22 mouse cellular contexts compared by ENCODE assay signal in genomic region chr11:82596801-82597200, GRCm38 (mm10).
DNase-seq lines count a peak whose midpoint lies in the region; ATAC-seq and TF ChIP-seq lines count a peak whose summit lies in the region.
"Had no signal": no experiment of that assay in that cellular context is flagged by ENCODE, and none has a peak within 500 bp of the region (broad histone marks: within the 10 kb centered on the region; RNA-seq: fewer than 3 reads in every experiment).

No protein-coding gene starts in this region.

- H3K9ac ChIP-seq in heart, postnatal 0 days (replicated peaks; ENCODE audit: low read depth, low read length), result no peak overlapping the region
- no peak overlapping the region for H3K9ac ChIP-seq in heart, adult 2 months (ENCODE audit: low read depth, low read length)
- no peak overlapping the region for H3K9ac ChIP-seq in stomach, postnatal 0 days (ENCODE audit: low read length)
- H3K9ac ChIP-seq: forebrain, embryonic 12.5 days; hindbrain, embryonic 14.5 days had no signal

- TF ChIP-seq POLR2A in heart, adult 2 months (IDR thresholded peaks at IDR 0.05; ENCODE audit: insufficient read depth, low read depth, low read length), result no peak

- H3K27me3 ChIP-seq in heart, postnatal 0 days (ENCODE audit: control insufficient read depth, insufficient read depth, low read length), result peaks cover 24% of the 10 kb centered on the region; the same call in 1 of the 2 replicates
- no peaks in the 10 kb centered on the region; the same call in 1 of the 2 replicates for H3K27me3 ChIP-seq in heart, adult 2 months (ENCODE audit: control insufficient read depth, insufficient read depth, low read length)
- H3K27me3 ChIP-seq in embryonic facial prominence, embryonic 10.5 days (replicated peaks; ENCODE audit: low read depth, poor library complexity, severe bottlenecking), result peaks cover 33% of the 10 kb centered on the region
- H3K27me3 ChIP-seq in stomach, postnatal 0 days (ENCODE audit: control insufficient read depth, insufficient read depth, low read length), result no peaks in the 10 kb centered on the region

- no peak for TF ChIP-seq CTCF in heart, postnatal 0 days (IDR thresholded peaks at IDR 0.05; ENCODE audit: low read depth)
- no peak for TF ChIP-seq CTCF in heart, adult 2 months (IDR thresholded peaks at IDR 0.05)
- TF ChIP-seq CTCF in stomach, postnatal 0 days (IDR thresholded peaks at IDR 0.05; ENCODE audit: low read depth), result no peak

- no peaks in the 10 kb centered on the region for H3K79me2 ChIP-seq in heart, adult 2 months (replicated peaks; ENCODE audit: control insufficient read depth, insufficient read depth, low read length)

- WGBS in heart, postnatal 0 days, result 52% methylated on average over 3 of the region's 3 CpGs
- 65% methylated on average over 3 of the region's 3 CpGs for WGBS in heart, adult 2 months
- 63% methylated on average over 3 of the region's 3 CpGs for WGBS in embryonic facial prominence, embryonic 10.5 days
- WGBS in stomach, postnatal 0 days, result 47% methylated on average over 3 of the region's 3 CpGs

- DNase-seq in heart, postnatal 0 days (ENCODE audit: low spot score), result peak; percentile 9
- DNase-seq in heart, adult 2 months, result no peak
- DNase-seq in right cerebral cortex, adult 18-20 months, result peak; percentile 14
- DNase-seq in right cerebral cortex, adult 2 months (ENCODE audit: low spot score in 2 of 2), result no peak
- DNase-seq in embryonic facial prominence, embryonic 10.5 days (ENCODE audit: low spot score), result peak; percentile 31
- DNase-seq in stomach, postnatal 0 days (ENCODE audit: low spot score), result peak; percentile 47
- no peak for DNase-seq in adrenal gland, postnatal 25 days
- no peak for DNase-seq in ovary, postnatal 14 days (ENCODE audit: low spot score)
- DNase-seq: adrenal gland, postnatal 36 days; cerebellum, adult 8-10 months; gastrocnemius, postnatal 25 days; kidney, postnatal 10 days; layer of hippocampus, postnatal 36 days; liver; lung, postnatal 10 days; thymus, postnatal 14 days had no signal

- no peaks in the 10 kb centered on the region for H3K9me3 ChIP-seq in heart, postnatal 0 days (replicated peaks; ENCODE audit: control insufficient read depth, low read length)
- H3K9me3 ChIP-seq in embryonic facial prominence, embryonic 10.5 days, result no peaks in the 10 kb centered on the region
- no peaks in the 10 kb centered on the region for H3K9me3 ChIP-seq in stomach, postnatal 0 days (ENCODE audit: control insufficient read depth, low read length)
- H3K9me3 ChIP-seq: forebrain, embryonic 12.5 days; megakaryocyte, embryonic 14.5 days had no signal

- TF ChIP-seq EP300 in heart, postnatal 0 days (IDR thresholded peaks at IDR 0.05; ENCODE audit: low read depth), result no peak
- no peak for TF ChIP-seq EP300 in heart, adult 2 months (IDR thresholded peaks at IDR 0.05; ENCODE audit: insufficient read depth, low read depth, low read length)
- no peak for TF ChIP-seq EP300 in stomach, postnatal 0 days (optimal IDR thresholded peaks at IDR 0.05)

- no peaks in the 10 kb centered on the region for H3K36me3 ChIP-seq in heart, postnatal 0 days (replicated peaks; ENCODE audit: control insufficient read depth, insufficient read depth, low read length)
- H3K36me3 ChIP-seq in heart, adult 2 months (ENCODE audit: control insufficient read depth, insufficient read depth, low read length), result no peaks in the 10 kb centered on the region
- H3K36me3 ChIP-seq in embryonic facial prominence, embryonic 10.5 days (replicated peaks), result no peaks in the 10 kb centered on the region
- no peaks in the 10 kb centered on the region for H3K36me3 ChIP-seq in stomach, postnatal 0 days (ENCODE audit: control insufficient read depth, insufficient read depth, low read length)
- H3K36me3 ChIP-seq: forebrain, embryonic 12.5 days had no signal

- no peaks in the 10 kb centered on the region for H3K4me1 ChIP-seq in heart, postnatal 0 days (ENCODE audit: control insufficient read depth, insufficient read depth)
- no peaks in the 10 kb centered on the region for H3K4me1 ChIP-seq in heart, adult 2 months (ENCODE audit: control insufficient read depth, insufficient read depth, low read length)
- H3K4me1 ChIP-seq in embryonic facial prominence, embryonic 10.5 days, result 0 out of 2 replicates have a peak, but pooled peaks cover 5% of the 10 kb centered on the region
- H3K4me1 ChIP-seq in stomach, postnatal 0 days (replicated peaks; ENCODE audit: control insufficient read depth, insufficient read depth), result no peaks in the 10 kb centered on the region
- H3K4me1 ChIP-seq: megakaryocyte, embryonic 14.5 days had no signal

- H3K4me3 ChIP-seq in heart, postnatal 0 days (ENCODE audit: low read depth, low read length), result no peak overlapping the region
- H3K4me3 ChIP-seq in heart, adult 2 months, result no peak overlapping the region
- H3K4me3 ChIP-seq in embryonic facial prominence, embryonic 10.5 days, result no peak overlapping the region
- H3K4me3 ChIP-seq in stomach, postnatal 0 days (ENCODE audit: low read depth, low read length), result no peak overlapping the region
- H3K4me3 ChIP-seq: forebrain, embryonic 12.5 days; layer of hippocampus, adult 2 months; megakaryocyte, embryonic 14.5 days had no signal

- intact Hi-C loops in heart, adult 2 months (cut with DNase I), result no loop called here

- no peak for ATAC-seq in heart, postnatal 0 days (ENCODE audit: insufficient read depth, low read depth)
- ATAC-seq in stomach, postnatal 0 days (ENCODE audit: low FRiP score, low TSS enrichment), result 0 out of 2 replicates have a peak, but pooled peaks have one; percentile 29
- ATAC-seq: intestine, embryonic 16.5 days; Patski had no signal

- no peak overlapping the region for H3K27ac ChIP-seq in heart, postnatal 0 days (ENCODE audit: low read depth)
- H3K27ac ChIP-seq in heart, adult 2 months, result no peak overlapping the region
- no peak overlapping the region for H3K27ac ChIP-seq in embryonic facial prominence, embryonic 10.5 days (replicated peaks)
- H3K27ac ChIP-seq in stomach, postnatal 0 days (replicated peaks), result no peak overlapping the region
- H3K27ac ChIP-seq: forebrain, embryonic 12.5 days; hindbrain, embryonic 14.5 days; layer of hippocampus, adult 2 months had no signal

- no peak overlapping the region for H3K4me2 ChIP-seq in heart, postnatal 0 days (ENCODE audit: low read depth, low read length)
- no peak overlapping the region for H3K4me2 ChIP-seq in stomach, postnatal 0 days (replicated peaks; ENCODE audit: low read depth)
- H3K4me2 ChIP-seq: forebrain, embryonic 12.5 days; hindbrain, embryonic 14.5 days had no signal

Comparison
In these comparisons a context has a peak if more than half of its experiments do, and no peak if none do; other contexts are left out.
1. DNase-seq: peak in heart, postnatal 0 days (single experiment), right cerebral cortex, adult 18-20 months (single experiment), embryonic facial prominence, embryonic 10.5 days (single experiment) and stomach, postnatal 0 days (single experiment); none in heart, adult 2 months (0 of 2), right cerebral cortex, adult 2 months (0 of 2), adrenal gland, postnatal 25 days (single experiment) and ovary, postnatal 14 days (single experiment).